Mouse (Mus musculus) stomach, postnatal 0 days (tissue): ENCODE results near the gene Hoxb3. TPM values are rescaled to one million over a fixed set of nuclear protein-coding genes. Genes with fewer than 3 reads are reported as not detected.

Source experiments
- ATAC-seq: fragments of 200-750 bp; cut with Nextera tagmentation; 2 replicates; pipeline ENCODE4 v1.8.0; 2017; ENCODE audit not compliant: low FRiP score, low TSS enrichment
- DNase-seq: peaks from one replicate; pipeline ENCODE4 v3.0.0-alpha.2; 2016; ENCODE audit warnings: low spot score
- H3K27ac ChIP-seq: fragments of 300-500 bp; sonication (generic); replicated peaks from 2 replicates; pipeline ENCODE4 v1.5.1; 2014; ENCODE audit warnings: mild to moderate bottlenecking, control low read depth
- H3K27me3 ChIP-seq: fragments of 300-500 bp; sonication (generic); 2 replicates; pipeline ENCODE4 v1.6.1; 2014; ENCODE audit warnings: low read length; ENCODE audit not compliant: control insufficient read depth, insufficient read depth
- H3K36me3 ChIP-seq: fragments of 300-500 bp; sonication (generic); 2 replicates; pipeline ENCODE4 v1.6.1; 2014; ENCODE audit warnings: low read length, mixed read lengths; ENCODE audit not compliant: control insufficient read depth, insufficient read depth
- H3K4me1 ChIP-seq: fragments of 300-500 bp; sonication (generic); replicated peaks from 2 replicates; pipeline ENCODE4 v1.6.1; 2014; ENCODE audit warnings: antibody characterized with exemption; ENCODE audit not compliant: control insufficient read depth, insufficient read depth
- H3K4me2 ChIP-seq: fragments of 300-500 bp; sonication (generic); replicated peaks from 2 replicates; pipeline ENCODE4 v1.6.1; 2014; ENCODE audit warnings: low read depth, mild to moderate bottlenecking, control low read depth, moderate library complexity
- H3K4me3 ChIP-seq: fragments of 300-500 bp; sonication (generic); 2 replicates; pipeline ENCODE4 v1.5.1; 2014; ENCODE audit warnings: low read depth, low read length, control low read depth
- H3K9ac ChIP-seq: fragments of 300-500 bp; sonication (generic); 2 replicates; pipeline ENCODE4 v1.6.1; 2014; ENCODE audit warnings: mild to moderate bottlenecking, low read length, control low read depth, mixed read lengths
- H3K9me3 ChIP-seq: fragments of 300-500 bp; sonication (generic); 2 replicates; pipeline ENCODE4 v1.6.1; 2016; ENCODE audit warnings: low read length; ENCODE audit not compliant: control insufficient read depth
- CTCF ChIP-seq: IDR thresholded peaks from 2 replicates; pipeline ENCODE4 v1.5.1; 2016; ENCODE audit warnings: antibody characterized with exemption, low read depth, mild to moderate bottlenecking, moderate library complexity
- EP300 ChIP-seq: optimal IDR thresholded peaks from 2 replicates; pipeline ENCODE3; 2016; ENCODE audit warnings: antibody characterized with exemption
- WGBS: fragments of 180-500 bp; shearing (Covaris S2); extraction: QIAGEN DNeasy Blood & Tissue Kit; methylation state at CpG from one replicate; pipeline ENCODE4 v1.1.7; 2014; 5-methylcytosine and 5-hydroxymethylcytosine counted together
- polyA plus RNA-seq: library from polyadenylated mRNA; unstranded; fragments of >200 nt; fragmentation: Nextera tagmentation; extraction: Ambion mirVana; gene quantifications from 2 replicates; pipeline ENCODE4 v1.2.1, GENCODE M21; 2015

Hoxb3 gene
- polyA plus RNA-seq, 1 experiment from 2014 or later, result 0.97 TPM

DNA sequence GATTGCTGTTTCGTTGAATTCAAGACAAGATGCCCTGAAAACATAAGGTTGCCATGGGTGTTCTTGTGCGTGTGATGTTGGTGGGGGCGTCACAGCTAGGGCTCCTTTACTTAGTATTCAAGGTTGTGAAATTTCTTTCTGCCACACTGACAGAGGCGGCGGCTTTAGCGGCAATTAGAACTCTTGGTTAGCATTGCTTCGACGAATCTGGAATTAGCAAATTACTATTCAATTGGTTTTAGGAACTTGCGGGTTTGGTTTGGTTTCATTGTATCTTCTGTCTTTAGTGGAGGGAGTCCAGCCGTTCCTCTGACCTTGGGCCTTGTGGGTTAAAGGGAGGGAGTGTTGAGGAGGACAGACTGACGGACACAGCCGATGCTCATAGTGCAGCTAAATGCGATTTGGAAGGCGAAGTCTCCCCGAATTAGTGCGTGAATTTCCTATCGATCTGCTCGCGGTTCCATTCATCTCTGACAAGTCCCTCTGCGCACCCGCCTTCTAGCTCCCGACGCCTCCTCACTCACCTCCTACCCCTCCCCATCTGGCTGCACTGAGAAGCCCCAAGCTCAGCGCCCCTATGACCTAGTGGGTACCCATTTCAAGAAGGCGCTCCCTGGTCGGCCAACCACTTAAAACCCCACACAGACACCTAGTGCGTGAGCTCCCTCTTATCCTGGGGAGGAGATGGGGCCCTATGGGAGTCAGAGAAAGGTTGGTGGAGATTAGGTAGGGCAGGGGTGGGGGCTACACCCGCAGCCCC is 5.3 kb upstream of the Hoxb3 start, which contains the start of gene Hoxb4:
Gene Hoxb4, plus strand, starts transcription at position 660 of the 760 bp plus-strand sequence.
- Histone ChIP-seq H3K9me3 (no peaks in the 10 kb centered on the region), H3K9ac (peak within 1 kb of the TSS; percentile 84), H3K36me3 (no peaks in the 10 kb centered on the region), H3K27ac (peak within 1 kb of the TSS; percentile 97), H3K27me3 (peaks cover 4% of the 10 kb centered on the region; the same call in 1 of the 2 replicates), H3K4me3 (peak within 1 kb of the TSS; percentile 61), H3K4me1 (no peaks in the 10 kb centered on the region), H3K4me2 (peak within 1 kb of the TSS; percentile 73)
- WGBS, result 8% methylated on average over 28 of the region's 28 CpGs
- 0 out of 2 replicates have a peak, but pooled peaks have one; percentile 1 for ATAC-seq
- no peak for TF ChIP-seq EP300
- no peak for TF ChIP-seq CTCF
- DNase-seq, result no peak

DNA sequence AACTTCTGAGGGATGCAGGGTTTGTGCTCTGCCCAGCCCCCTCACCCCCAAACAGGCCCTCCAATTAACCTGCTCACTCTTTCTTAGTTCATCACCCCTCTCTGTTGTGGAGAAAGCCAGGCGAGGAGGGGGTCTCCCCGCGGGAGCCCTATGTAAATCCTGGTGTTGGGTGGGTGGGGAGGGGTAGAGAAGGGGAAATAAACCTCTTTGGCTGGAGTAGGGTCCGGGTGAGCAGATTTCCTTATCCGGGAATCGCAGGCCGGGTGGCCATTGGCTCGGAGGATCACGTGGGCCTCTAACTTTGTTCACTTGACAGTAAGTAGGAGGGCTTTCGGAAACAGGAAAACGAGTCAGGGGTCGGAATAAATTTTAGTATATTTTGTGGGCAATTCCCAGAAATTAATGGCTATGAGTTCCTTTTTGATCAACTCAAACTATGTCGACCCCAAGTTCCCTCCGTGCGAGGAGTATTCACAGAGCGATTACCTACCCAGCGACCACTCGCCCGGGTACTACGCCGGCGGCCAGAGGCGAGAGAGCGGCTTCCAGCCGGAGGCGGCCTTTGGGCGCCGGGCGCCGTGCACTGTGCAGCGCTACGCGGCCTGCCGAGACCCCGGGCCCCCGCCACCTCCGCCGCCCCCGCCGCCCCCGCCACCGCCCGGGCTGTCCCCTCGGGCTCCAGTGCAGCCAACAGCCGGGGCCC is 4.6 kb upstream of the Hoxb3 start:
- ATAC-seq (peak; percentile 76; the same call in 1 of the 2 replicates), DNase-seq (peak; percentile 67)
- Histone ChIP-seq H3K9me3 (no peaks in the 10 kb centered on the region), H3K27me3 (peaks cover 4% of the 10 kb centered on the region; the same call in 1 of the 2 replicates), H3K36me3 (no peaks in the 10 kb centered on the region), H3K4me1 (no peaks in the 10 kb centered on the region), H3K9ac (peak overlapping the region; percentile 84), H3K27ac (peak overlapping the region; percentile 97), H3K4me3 (peak overlapping the region; percentile 61), H3K4me2 (peak overlapping the region; percentile 73)
- TF ChIP-seq CTCF (no peak), EP300 (no peak)
- WGBS, result under 1% methylated on average over 31 of the region's 45 CpGs

DNA sequence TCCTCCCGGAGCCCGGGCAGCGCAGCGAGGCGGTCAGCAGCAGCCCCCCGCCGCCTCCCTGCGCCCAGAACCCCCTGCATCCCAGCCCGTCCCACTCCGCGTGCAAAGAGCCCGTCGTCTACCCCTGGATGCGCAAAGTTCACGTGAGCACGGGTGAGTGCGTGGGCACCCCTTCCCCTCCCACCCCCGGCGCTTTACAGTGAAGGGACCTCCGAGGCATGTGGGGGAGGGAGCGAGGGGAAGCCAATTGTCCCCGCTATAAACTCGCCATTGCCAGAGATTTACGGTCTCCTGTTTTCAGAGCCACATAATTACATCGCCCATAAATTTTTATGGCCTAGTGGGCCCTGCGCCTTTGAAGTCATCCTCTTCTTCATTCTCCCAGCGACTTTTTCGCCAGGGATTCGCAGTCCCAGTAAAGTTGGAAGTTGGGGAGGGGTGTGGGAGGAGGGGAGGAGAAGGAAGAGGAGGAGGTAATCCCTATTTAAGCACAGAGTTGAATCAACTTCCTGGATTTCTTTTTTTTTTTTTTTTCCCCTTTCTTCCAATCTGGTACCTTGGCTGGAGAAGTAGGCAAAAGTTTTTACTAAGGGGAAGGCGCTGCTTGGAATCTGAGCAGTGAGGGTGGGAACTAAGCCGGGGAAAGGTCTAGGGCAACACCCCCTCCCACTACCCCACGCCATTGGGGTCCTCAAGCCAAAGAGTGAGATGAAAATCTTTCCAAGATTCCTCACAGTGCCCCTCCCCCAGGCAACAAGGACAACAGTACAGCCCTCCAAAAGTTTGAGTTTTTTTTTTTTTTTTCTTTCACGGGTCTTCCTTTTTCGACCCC is 3.8 kb upstream of the Hoxb3 start:
- DNase-seq, result no peak
- TF ChIP-seq CTCF (no peak), EP300 (no peak)
- no peaks in the 10 kb centered on the region for H3K9me3 ChIP-seq

DNA sequence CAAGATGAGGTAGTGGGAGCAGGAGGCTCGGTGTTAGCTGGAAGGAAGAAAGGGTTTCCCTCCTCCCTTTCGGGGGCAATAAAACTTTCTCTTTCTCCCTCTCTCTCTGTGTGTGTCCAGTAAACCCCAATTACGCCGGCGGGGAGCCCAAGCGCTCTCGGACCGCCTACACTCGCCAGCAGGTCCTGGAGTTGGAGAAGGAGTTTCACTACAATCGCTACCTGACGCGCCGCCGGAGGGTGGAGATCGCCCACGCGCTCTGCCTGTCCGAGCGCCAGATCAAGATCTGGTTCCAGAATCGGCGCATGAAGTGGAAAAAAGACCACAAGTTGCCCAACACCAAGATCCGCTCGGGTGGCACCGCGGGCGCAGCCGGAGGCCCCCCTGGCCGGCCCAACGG is 3.2 kb upstream of the Hoxb3 start:
- Histone ChIP-seq H3K4me1 (no peaks in the 10 kb centered on the region), H3K4me3 (peak overlapping the region; percentile 61), H3K4me2 (peak overlapping the region; percentile 73), H3K9me3 (no peaks in the 10 kb centered on the region), H3K27me3 (peaks cover 4% of the 10 kb centered on the region; the same call in 1 of the 2 replicates), H3K27ac (peak overlapping the region; percentile 97), H3K9ac (peak overlapping the region; percentile 84), H3K36me3 (no peaks in the 10 kb centered on the region)
- ATAC-seq, result peak; percentile 23
- WGBS, result 1% methylated on average over 29 of the region's 29 CpGs
- no peak for DNase-seq
- no peak for TF ChIP-seq EP300
- no peak for TF ChIP-seq CTCF

More for the DNA sequence above, 3.8 kb upstream of the Hoxb3 start:
- WGBS, result 0% methylated on average over 30 of the region's 34 CpGs
- H3K36me3 ChIP-seq, result no peaks in the 10 kb centered on the region
- H3K4me2 ChIP-seq, result peak overlapping the region; percentile 73
- H3K27me3 ChIP-seq, result peaks cover 4% of the 10 kb centered on the region; the same call in 1 of the 2 replicates
- peak overlapping the region; percentile 61 for H3K4me3 ChIP-seq
- H3K27ac ChIP-seq, result peak overlapping the region; percentile 97
- peak overlapping the region; percentile 84 for H3K9ac ChIP-seq
- peak; percentile 28 for ATAC-seq
- no peaks in the 10 kb centered on the region for H3K4me1 ChIP-seq

DNA sequence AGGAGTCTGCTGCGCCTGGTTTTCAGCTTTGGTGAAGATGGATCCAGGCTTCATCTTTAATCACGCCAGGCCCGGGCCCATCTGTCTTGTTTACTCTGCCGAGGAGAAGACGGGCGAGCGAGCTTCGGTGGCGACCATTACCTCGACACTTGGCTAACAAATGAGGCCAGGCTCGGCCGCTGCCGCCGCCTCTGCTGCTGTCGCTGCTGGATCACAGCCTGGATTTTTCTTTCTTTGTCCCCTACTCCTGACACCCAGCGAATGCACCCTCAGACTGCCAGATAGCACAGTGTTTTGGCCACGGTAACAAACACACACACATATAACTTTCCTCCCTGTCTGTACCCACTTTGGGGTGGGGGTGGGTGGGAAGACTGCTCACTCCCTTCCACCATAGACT is 2.4 kb upstream of the Hoxb3 start:
- H3K4me3 ChIP-seq, result peak overlapping the region; percentile 61
- no peaks in the 10 kb centered on the region for H3K4me1 ChIP-seq
- peaks cover under 1% of the 10 kb centered on the region; the same call in 1 of the 2 replicates for H3K27me3 ChIP-seq
- no peak for DNase-seq
- TF ChIP-seq EP300 (no peak), CTCF (no peak)
- H3K27ac ChIP-seq, result peak overlapping the region; percentile 97
- no peaks in the 10 kb centered on the region for H3K9me3 ChIP-seq
- ATAC-seq, result no peak
- H3K9ac ChIP-seq, result peak overlapping the region; percentile 84
- no peaks in the 10 kb centered on the region for H3K36me3 ChIP-seq
- H3K4me2 ChIP-seq, result peak overlapping the region; percentile 73
- 19% methylated on average over 17 of the region's 17 CpGs for WGBS
